ENCODE assay signal across 10 mouse cellular contexts in genomic region chr7:143458963-143459331, GRCm38 (mm10). TPM values are rescaled to one million over a fixed set of nuclear protein-coding genes. Genes with fewer than 3 reads are reported as not detected.
A peak's percentile ranks its signal among the peaks of the same experiment; 100 is the strongest.
DNase-seq lines count a peak whose midpoint lies in the region; ATAC-seq lines count a peak whose summit lies in the region.
"Had no signal": no experiment of that assay in that cellular context is flagged by ENCODE, and none has a peak within 500 bp of the region (broad histone marks: within the 10 kb centered on the region; RNA-seq: fewer than 3 reads in every experiment).

No protein-coding gene starts in this region.

- intact Hi-C loops in gastrocnemius, postnatal 36 days (cut with DNase I), result no loop called here

- H3K9ac ChIP-seq in kidney, embryonic 16.5 days (replicated peaks; ENCODE audit: low read length), result peak overlapping the region; percentile 73
- peak overlapping the region; percentile 84 for H3K9ac ChIP-seq in embryonic facial prominence, embryonic 13.5 days
- H3K9ac ChIP-seq in hindbrain, embryonic 15.5 days, result peak overlapping the region; percentile 50
- peak overlapping the region; percentile 67 for H3K9ac ChIP-seq in midbrain, embryonic 14.5 days (replicated peaks; ENCODE audit: low read length)

- 30% methylated on average over 38 of the region's 38 CpGs for WGBS in kidney, embryonic 16.5 days
- WGBS in embryonic facial prominence, embryonic 13.5 days, result 31% methylated on average over 38 of the region's 38 CpGs
- 37% methylated on average over 38 of the region's 38 CpGs for WGBS in hindbrain, embryonic 15.5 days
- WGBS in midbrain, embryonic 14.5 days, result 21% methylated on average over 31 of the region's 38 CpGs

- peak overlapping the region; percentile 57 for H3K4me3 ChIP-seq in kidney, embryonic 16.5 days (ENCODE audit: low read length)
- peak overlapping the region; percentile 63 for H3K4me3 ChIP-seq in embryonic facial prominence, embryonic 13.5 days
- H3K4me3 ChIP-seq in hindbrain, embryonic 15.5 days, result peak overlapping the region; percentile 48
- peak overlapping the region; percentile 55 for H3K4me3 ChIP-seq in midbrain, embryonic 14.5 days (replicated peaks; ENCODE audit: low read depth, low read length)

- H3K27ac ChIP-seq in kidney, embryonic 16.5 days (ENCODE audit: low read length), result peak overlapping the region; percentile 71; the same call in 1 of the 2 replicates
- H3K27ac ChIP-seq in embryonic facial prominence, embryonic 13.5 days, result peak overlapping the region; percentile 87
- peak overlapping the region; percentile 56; the same call in 1 of the 2 replicates for H3K27ac ChIP-seq in hindbrain, embryonic 15.5 days (replicated peaks)
- H3K27ac ChIP-seq in midbrain, embryonic 14.5 days (replicated peaks; ENCODE audit: low read depth, low read length), result peak overlapping the region; percentile 72

- H3K27me3 ChIP-seq in kidney, embryonic 16.5 days (ENCODE audit: insufficient read depth, low read length), result no peaks in the 10 kb centered on the region
- peaks cover 7% of the 10 kb centered on the region; the same call in 1 of the 2 replicates for H3K27me3 ChIP-seq in embryonic facial prominence, embryonic 13.5 days
- H3K27me3 ChIP-seq in hindbrain, embryonic 15.5 days, result peaks cover 2% of the 10 kb centered on the region; the same call in 1 of the 2 replicates
- H3K27me3 ChIP-seq in midbrain, embryonic 14.5 days (ENCODE audit: control insufficient read depth, insufficient read depth, low read length), result no peaks in the 10 kb centered on the region

- ATAC-seq in kidney, embryonic 16.5 days (ENCODE audit: low FRiP score, low TSS enrichment), result no peak
- ATAC-seq in embryonic facial prominence, embryonic 13.5 days (ENCODE audit: insufficient number of reproducible peaks, insufficient read depth, low FRiP score, low TSS enrichment, low read depth), result no peak
- ATAC-seq in hindbrain, embryonic 15.5 days (ENCODE audit: low FRiP score, low read depth), result no peak
- ATAC-seq in midbrain, embryonic 14.5 days (ENCODE audit: low FRiP score, low TSS enrichment), result no peak

- no peaks in the 10 kb centered on the region for H3K36me3 ChIP-seq in kidney, embryonic 16.5 days (ENCODE audit: insufficient read depth, low read length)
- H3K36me3 ChIP-seq in embryonic facial prominence, embryonic 13.5 days, result peaks cover 16% of the 10 kb centered on the region
- H3K36me3 ChIP-seq in hindbrain, embryonic 15.5 days, result no peaks in the 10 kb centered on the region
- no peaks in the 10 kb centered on the region for H3K36me3 ChIP-seq in midbrain, embryonic 14.5 days (ENCODE audit: control insufficient read depth, insufficient read depth, low read length)

- DNase-seq in kidney, adult 9 months, result no peak
- no peak for DNase-seq in midbrain, embryonic 14.5 days
- no peak for DNase-seq in B cell, adult 2 months
- no peak for DNase-seq in gastrocnemius, postnatal 36 days
- no peak for DNase-seq in adrenal gland, postnatal 14 days
- DNase-seq: cerebellum, postnatal 25 days had no signal

- H3K4me2 ChIP-seq in kidney, embryonic 16.5 days (replicated peaks; ENCODE audit: low read depth, low read length), result peak overlapping the region; percentile 55
- H3K4me2 ChIP-seq in embryonic facial prominence, embryonic 13.5 days, result peak overlapping the region; percentile 60
- peak overlapping the region; percentile 60 for H3K4me2 ChIP-seq in hindbrain, embryonic 15.5 days
- H3K4me2 ChIP-seq in midbrain, embryonic 14.5 days (ENCODE audit: low read length), result peak overlapping the region; percentile 53

- H3K9me3 ChIP-seq in kidney, embryonic 16.5 days (ENCODE audit: low read length), result peaks cover 30% of the 10 kb centered on the region
- H3K9me3 ChIP-seq in embryonic facial prominence, embryonic 13.5 days, result peaks cover 27% of the 10 kb centered on the region
- H3K9me3 ChIP-seq in hindbrain, embryonic 15.5 days, result no peaks in the 10 kb centered on the region
- no peaks in the 10 kb centered on the region for H3K9me3 ChIP-seq in midbrain, embryonic 14.5 days (ENCODE audit: control insufficient read depth, low read length)

- H3K4me1 ChIP-seq in kidney, embryonic 16.5 days (ENCODE audit: insufficient read depth, low read length), result peaks cover 12% of the 10 kb centered on the region; the same call in 1 of the 2 replicates
- H3K4me1 ChIP-seq in embryonic facial prominence, embryonic 13.5 days, result peaks cover 24% of the 10 kb centered on the region
- no peaks in the 10 kb centered on the region for H3K4me1 ChIP-seq in hindbrain, embryonic 15.5 days (replicated peaks)
- no peaks in the 10 kb centered on the region for H3K4me1 ChIP-seq in midbrain, embryonic 14.5 days (ENCODE audit: control insufficient read depth, insufficient read depth, low read length)

RNA-seq across cellular contexts. Expression of gene Cdkn1c, which starts 1.9 kb away (rescaled TPM):
- 675 and 814 TPM in 2 replicates for polyA plus RNA-seq in kidney, embryonic 16.5 days (2015; fragmentation: Nextera tagmentation; extraction: Ambion mirVana)
- polyA plus RNA-seq in embryonic facial prominence, embryonic 13.5 days (2015; fragmentation: Nextera tagmentation; extraction: Ambion mirVana), result 873 and 944 TPM in 2 replicates
- polyA plus RNA-seq in hindbrain, embryonic 15.5 days (2015; fragmentation: Nextera tagmentation; extraction: Ambion mirVana), result 267 and 430 TPM in 2 replicates
- polyA plus RNA-seq in midbrain, embryonic 14.5 days (2014; fragmentation: Nextera tagmentation; extraction: Ambion mirVana), result 271 and 417 TPM in 2 replicates
- total RNA-seq in gastrocnemius, postnatal 36 days (2021), result 10 to 100 TPM; 43.2 to 98.2 TPM
- total RNA-seq in adrenal gland, postnatal 14 days (2021), result 321 and 419 TPM in 2 replicates

RNA-seq across cellular contexts. Expression of gene Slc22a18, which starts 14.6 kb away (rescaled TPM):
- polyA plus RNA-seq in kidney, embryonic 16.5 days (2015; fragmentation: Nextera tagmentation; extraction: Ambion mirVana), result 7.2 and 8.3 TPM in 2 replicates
- polyA plus RNA-seq in embryonic facial prominence, embryonic 13.5 days (2015; fragmentation: Nextera tagmentation; extraction: Ambion mirVana), result 2.5 and 3.0 TPM in 2 replicates
- 0.75 and 1.7 TPM in 2 replicates for polyA plus RNA-seq in hindbrain, embryonic 15.5 days (2015; fragmentation: Nextera tagmentation; extraction: Ambion mirVana)
- 0.20 and 0.78 TPM in 2 replicates for polyA plus RNA-seq in midbrain, embryonic 14.5 days (2014; fragmentation: Nextera tagmentation; extraction: Ambion mirVana)
- under 1 TPM in 1 of 2 experiments, not detected in 1; 0.25 TPM for total RNA-seq in gastrocnemius, postnatal 36 days (2021)
- total RNA-seq in adrenal gland, postnatal 14 days (2021), result 1.8 and 11.3 TPM in 2 replicates

RNA-seq across cellular contexts. Expression of gene Phlda2, which starts 44.0 kb away (rescaled TPM):
- polyA plus RNA-seq in kidney, embryonic 16.5 days (2015; fragmentation: Nextera tagmentation; extraction: Ambion mirVana), result 9.1 and 10.4 TPM in 2 replicates
- 7.0 and 8.5 TPM in 2 replicates for polyA plus RNA-seq in embryonic facial prominence, embryonic 13.5 days (2015; fragmentation: Nextera tagmentation; extraction: Ambion mirVana)
- 0.54 and 1.2 TPM in 2 replicates for polyA plus RNA-seq in hindbrain, embryonic 15.5 days (2015; fragmentation: Nextera tagmentation; extraction: Ambion mirVana)
- 0.45 TPM in 1 of 2 replicates, not detected in the other for polyA plus RNA-seq in midbrain, embryonic 14.5 days (2014; fragmentation: Nextera tagmentation; extraction: Ambion mirVana)
- total RNA-seq in gastrocnemius, postnatal 36 days (2021), result not detected
- 0.78 and 1.4 TPM in 2 replicates for total RNA-seq in adrenal gland, postnatal 14 days (2021)
- total RNA-seq: layer of hippocampus, postnatal 10 days had no signal
